Mouse (Mus musculus): Measurements from ENCODE around the gene Zfp865. TPM values are rescaled to one million over a fixed set of nuclear protein-coding genes. Genes with fewer than 3 reads are reported as not detected.
"Not testable (repeated sequence)": the region's sequence is repeated elsewhere in the genome, so short reads cannot be mapped to it uniquely, and the experiment has no call there.

Gene Zfp865
- total RNA-seq (2014; fragmentation: Nextera tagmentation) (15.2 and 18.2 TPM in 2 replicates), total RNA-seq (2017) (8.4 and 11.2 TPM in 2 replicates)

DNA sequence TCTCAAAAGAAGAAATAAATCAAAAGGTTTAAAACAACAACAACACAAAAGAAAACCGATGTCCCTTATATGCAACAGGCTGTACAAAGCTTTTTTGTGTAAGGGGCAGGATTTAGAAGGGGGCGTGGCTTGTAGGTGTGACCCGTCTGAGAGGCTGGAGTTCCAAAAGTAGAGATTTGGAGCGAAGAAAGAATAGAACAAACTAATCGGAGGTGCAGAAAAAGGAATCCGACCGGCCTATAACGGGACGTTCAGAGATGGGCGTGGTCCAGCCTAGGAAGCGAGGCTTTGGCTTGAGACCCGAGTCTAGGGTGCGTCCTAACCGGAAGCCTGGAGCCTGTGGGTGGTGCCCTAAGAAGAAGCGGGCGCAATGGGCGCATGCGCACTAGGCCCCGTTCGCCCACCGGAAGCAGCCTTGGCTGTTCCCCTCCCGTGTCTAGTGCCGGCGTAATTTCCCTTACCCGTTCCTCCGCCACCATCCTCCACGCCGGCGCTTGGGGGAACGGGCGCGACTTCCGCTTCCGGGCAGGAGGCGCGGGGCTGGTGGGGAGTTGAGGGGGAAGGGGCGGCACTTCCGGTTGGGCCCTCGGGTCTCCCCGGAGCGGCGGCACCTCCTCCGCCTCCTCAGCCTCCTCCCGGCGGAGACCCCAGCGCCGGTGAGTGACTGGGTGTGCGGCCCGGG lies at the start of gene Zfp865, which contains the start of gene Ccdc106:
TSS of gene Zfp865 (plus strand) at position 377 of the 682 bp plus-strand sequence.
TSS of gene Ccdc106 (plus strand) at position 554 of the 682 bp plus-strand sequence.
- ATAC-seq (replicated peaks; ENCODE audit: poor library complexity, severe bottlenecking) = peak; percentile 76

DNA sequence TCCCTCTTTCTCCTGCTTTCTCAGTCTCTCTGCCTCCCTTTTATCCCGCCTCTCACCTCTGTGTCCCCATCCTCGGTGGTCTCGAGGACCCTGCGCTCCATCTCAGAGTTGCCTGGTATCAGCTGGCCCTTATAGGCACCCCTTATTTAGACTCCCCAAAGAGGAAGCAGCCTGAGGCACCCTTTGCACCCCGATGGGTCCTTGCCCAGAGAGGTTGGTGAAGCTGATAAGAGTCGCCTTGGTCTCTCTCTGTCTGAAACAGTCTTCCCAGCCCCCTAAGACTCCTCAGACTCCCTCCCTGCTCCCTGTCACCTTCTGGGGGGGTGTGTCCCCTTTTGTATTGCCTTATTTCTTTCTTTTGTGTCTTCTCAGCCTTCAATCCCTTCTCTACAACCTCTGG lies 49.1 kb upstream of the Zfp865 start, which contains the start of gene Sbk3:
TSS of gene Sbk3 (minus strand) at position 101 of the 400 bp plus-strand sequence.
- no peak for ATAC-seq (replicated peaks; ENCODE audit: poor library complexity, severe bottlenecking)

DNA sequence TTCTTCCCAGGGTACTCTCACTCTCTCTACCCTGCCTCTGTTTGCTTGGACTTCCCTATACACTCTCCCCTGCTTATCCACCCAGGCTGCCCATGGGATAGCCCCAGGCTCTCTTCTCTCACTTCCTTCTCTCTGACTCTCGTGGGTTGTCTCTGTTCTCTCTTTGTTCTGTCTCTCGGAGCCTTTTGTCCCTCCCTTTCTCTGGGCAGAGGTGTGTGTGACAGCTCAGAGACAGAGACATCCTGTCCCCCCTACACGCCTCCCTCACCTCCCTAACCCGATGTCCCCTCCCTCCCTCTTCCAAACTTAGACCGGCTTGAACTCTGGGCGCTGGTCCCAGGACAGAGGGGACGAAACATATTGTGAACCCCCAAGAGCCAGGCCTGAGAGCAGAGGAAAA lies 48.5 kb upstream of the Zfp865 start:
- ATAC-seq (replicated peaks; ENCODE audit: poor library complexity, severe bottlenecking) = peak; percentile 71

DNA sequence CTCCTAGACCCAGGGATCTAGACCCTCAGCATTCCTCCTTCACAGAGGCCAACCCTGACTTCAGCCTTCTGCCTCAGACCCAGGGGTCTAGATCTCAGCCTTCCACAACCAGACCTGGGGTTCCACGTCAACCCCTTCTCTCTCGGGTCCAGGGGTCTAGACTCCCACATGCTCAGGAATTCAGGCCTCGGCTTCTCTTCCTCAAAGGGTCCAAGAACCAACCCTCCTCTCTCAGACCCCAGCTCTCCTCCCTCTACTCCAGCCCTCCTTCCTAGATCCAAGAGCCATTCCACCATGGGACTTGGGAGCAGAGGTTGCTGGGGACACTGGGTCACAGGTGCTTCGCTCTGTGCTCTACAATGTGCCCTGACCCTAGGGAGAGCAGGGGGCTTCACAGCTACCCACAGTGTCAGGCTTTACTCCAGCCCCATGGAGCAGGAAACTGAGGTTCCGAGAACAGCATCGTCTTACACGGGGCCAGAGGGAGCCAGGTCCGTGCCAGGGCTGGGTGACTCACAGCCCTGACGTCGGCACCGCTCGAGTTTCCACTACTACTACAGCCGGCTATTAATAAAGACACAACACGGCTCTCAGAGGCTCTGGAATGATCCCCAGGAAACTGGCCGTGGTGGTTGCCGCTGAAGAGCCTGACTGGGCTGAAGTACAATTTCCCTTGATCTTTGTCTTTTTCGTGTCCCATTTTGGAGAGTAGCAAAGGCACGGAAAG lies 47.7 kb upstream of the Zfp865 start:
- ATAC-seq (replicated peaks; ENCODE audit: poor library complexity, severe bottlenecking) = no peak

DNA sequence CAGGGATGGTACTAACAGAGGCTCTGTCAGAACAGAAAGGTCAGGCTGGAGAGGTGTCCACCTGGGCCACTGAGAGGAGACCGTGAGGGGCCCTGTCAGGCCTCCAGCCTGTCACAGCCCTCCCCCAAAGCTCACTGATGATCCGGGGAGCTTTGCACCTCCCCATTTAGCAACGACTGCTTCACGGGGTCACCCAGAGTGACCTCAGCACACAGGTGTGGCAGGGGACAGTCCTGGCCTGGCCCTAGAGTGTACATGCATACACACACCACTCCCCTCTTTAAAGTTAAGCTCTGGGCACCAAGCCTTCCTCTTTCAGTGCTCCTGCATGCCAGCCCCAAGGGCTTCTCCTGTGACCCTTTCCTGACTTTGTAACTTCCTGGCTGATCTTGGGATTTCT lies 44.7 kb upstream of the Zfp865 start:
- no peak for ATAC-seq (replicated peaks; ENCODE audit: poor library complexity, severe bottlenecking)

DNA sequence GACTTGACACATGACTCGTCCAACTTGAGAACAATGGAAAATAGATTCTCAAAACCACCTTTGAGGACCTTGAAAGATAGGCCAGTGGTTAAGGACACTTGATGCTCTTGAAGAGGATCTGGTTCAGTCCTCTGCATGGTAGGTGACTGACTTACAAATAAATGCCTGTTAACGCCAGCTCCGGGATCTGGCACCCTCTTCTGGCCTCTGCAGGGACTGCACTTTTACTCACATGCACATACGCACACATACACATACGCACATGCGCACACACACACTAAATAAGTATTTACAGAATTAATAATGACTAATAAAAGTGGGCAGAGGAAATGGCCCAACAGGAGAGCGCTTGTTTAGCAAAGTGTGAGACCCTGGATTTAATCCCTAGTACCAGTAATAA lies 43.3 kb upstream of the Zfp865 start:
- ATAC-seq (replicated peaks; ENCODE audit: poor library complexity, severe bottlenecking) = no peak

DNA sequence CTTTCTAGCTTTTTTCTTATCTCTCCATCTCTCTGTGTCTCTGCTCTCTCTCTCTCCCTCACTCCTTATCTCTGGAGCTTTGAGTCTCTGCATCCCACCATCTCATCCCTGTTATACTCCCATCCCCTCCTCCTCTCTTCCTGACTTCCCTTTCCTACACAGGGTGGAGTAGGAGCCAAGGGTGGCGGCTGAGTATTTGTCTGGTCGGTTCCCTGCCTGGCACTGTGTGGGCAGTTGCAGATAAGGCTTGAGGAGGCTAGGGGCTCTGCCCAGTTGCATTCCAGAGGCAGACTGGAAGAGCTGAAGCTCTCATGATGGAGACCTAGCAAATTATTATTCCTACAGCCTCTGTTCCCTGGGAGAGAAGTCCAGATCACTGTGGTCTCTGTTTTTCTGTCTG lies 31.9 kb upstream of the Zfp865 start:
- no peak for ATAC-seq (replicated peaks; ENCODE audit: poor library complexity, severe bottlenecking)

DNA sequence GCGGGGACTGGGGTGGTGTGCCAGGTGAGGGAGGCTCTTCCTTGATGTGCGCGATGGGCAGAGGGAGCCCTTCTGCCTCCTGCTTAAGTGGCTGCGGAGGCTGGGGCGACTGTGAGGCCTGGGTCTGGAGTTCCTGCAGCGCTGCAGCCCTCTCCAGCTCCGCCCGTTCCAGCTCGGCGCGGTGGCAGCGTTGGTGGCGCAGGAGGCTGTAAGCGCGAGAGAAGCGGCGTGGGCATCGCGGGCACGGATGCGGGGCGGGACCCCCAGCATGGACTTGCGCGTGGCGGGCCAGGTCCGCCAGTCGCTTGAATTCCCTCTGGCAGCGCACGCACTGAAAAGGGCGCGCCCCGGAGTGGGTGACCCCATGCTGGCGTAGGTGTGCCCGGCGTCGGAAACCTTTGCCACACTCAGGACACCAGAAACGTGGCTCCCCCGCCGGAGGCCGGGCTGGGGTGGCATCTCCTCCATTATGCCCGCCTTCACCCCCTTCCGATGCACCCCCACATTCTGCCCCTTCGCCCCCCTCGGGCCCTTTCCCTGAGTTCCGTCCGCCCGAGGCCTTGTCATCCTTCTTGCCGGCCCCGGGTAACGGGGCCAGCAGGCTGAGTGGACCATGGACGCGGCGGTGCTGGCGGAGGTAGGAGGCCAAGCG lies 26.7 kb upstream of the Zfp865 start:
- ATAC-seq (replicated peaks; ENCODE audit: poor library complexity, severe bottlenecking) = no peak

DNA sequence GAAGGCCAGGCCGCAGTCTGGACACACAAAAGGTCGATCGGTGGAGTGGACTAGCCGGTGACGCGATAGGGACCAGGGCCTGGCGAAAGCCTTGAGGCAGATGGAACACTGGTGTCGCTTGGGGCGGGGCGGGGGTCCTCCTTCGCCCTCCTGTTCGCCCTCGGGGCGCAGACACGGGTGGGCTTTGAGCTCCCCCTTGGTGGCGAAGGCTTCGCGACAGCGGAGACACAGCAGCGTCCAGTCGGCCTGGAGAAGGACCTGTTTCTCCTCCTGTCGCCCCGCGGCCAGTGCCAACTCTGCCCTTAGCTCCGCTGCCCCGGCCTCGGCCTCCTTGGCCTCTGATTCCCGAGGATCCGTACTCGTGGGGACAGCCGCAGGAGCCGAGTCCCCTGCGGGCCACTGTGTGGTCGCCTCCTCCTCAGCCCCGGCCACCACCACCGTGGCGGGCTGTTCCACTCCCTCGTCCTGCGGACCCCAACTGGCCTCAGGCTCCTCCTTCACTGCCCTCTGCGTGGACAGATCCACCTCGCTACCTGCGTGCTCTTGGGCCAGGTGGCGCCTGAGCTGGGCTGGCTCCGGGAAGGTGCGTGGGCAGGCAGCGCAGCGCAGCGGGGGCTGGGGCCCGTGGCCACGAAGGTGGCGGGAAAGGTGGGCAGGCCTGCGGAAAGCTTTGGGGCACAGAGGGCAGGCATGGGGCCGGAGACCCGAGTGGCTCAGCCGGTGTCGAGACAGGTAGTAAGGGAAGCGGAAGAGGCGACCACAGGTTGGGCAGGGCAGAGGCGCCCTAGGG lies 26.0 kb upstream of the Zfp865 start:
- ATAC-seq (replicated peaks; ENCODE audit: poor library complexity, severe bottlenecking) = no peak

DNA sequence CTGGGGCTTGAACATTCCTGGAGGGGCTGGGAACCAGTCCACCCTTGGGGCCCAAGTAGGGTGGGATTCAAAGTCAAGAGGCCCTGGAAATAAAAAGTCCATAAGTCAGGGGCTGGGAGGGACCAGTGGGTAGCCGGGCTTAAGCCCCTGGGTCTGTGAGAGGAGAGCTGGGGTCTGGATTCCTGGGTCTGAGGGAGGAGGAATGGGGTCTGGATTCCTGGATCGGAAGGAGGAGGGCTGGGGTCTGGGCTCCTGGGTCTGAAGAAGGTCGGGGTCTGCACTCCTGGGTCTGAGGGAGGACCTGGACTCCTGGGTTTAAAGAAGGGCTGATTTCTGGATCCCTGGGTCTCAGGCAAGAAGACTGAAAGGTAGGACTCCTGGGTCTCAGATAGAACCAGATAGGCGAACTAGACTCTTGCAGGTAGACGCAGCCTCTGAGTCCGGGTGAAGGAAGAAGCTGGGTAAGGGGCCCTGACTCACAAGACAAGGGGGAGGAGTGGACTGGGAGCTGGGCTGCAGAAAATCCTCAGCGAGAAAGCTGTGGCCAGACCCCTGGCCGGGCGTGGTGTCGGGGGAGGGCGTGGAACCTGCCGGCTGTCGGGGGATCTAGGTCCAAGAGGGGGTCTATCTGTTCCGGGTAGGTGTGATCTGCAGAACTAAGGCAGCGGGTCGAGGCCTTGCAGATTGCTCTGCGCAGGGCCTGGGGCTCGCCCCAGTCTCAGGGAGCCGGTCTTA lies 24.7 kb upstream of the Zfp865 start:
- peak; percentile 30 for ATAC-seq (replicated peaks; ENCODE audit: poor library complexity, severe bottlenecking)

DNA sequence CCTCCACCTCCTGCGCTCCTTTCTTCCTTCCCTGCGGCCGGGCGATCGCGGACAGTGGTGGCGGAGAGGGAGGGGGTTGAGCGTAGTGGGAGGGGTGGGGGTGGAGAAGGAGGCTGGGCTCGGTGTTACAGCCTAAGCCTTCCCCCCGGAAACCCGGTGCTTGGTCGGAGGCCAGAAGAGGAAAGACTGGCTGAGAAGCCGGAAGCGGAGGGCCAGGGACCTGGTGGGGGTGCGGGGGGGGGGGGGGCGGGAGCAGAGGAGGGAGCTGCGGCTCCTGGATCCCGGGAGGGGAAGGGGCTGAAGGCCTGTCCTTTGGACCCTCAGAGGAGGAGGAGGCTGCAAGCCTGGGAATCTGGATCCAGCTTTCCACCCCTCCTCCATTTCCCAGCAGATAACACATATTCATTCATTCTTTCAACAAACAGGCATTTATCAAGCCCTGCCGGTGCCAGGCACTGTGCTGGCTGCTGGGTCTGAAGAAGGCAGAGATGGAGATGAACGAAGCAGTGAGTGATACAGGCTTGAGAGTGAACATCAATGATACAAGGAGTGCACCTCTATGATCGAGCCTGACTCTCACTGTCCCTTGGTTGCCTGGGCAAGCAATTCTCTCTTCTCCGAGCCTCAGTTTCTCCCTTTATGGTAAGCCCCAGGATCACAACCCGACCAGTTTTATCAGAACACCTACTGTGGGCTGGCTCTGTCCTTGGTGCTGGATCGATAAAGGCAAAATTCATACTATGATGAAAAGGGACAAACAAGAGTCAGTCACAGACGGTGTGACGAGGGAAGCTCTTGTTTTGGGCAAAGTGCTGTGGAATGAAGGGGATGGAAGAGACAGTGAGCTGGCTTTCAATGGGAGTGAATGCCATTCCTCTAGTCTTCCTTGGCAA lies 23.9 kb upstream of the Zfp865 start, which contains the start of gene Zfp579:
TSS of gene Zfp579 (minus strand) at position 156 of the 893 bp plus-strand sequence.
- peak; percentile 90 for ATAC-seq (replicated peaks; ENCODE audit: poor library complexity, severe bottlenecking)

DNA sequence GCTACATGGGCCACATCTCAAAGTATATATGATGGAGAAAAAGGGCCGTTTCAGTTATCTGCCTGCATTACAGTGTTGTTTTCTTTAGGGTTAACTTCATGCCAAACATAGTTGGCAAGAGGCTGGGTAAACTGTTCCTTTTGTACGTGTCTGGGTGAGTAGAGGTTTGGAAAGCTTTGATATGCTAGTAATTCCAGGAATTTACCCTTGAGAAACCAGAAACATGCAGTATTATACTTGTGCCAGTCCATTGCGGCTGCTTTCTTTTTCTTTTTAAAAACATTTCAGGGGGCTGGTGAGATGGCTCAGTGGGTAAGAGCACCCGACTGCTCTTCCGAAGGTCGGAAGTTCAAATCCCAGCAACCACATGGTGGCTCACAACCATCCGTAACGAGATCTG lies 23.2 kb upstream of the Zfp865 start:
- no peak for ATAC-seq (replicated peaks; ENCODE audit: poor library complexity, severe bottlenecking)

DNA sequence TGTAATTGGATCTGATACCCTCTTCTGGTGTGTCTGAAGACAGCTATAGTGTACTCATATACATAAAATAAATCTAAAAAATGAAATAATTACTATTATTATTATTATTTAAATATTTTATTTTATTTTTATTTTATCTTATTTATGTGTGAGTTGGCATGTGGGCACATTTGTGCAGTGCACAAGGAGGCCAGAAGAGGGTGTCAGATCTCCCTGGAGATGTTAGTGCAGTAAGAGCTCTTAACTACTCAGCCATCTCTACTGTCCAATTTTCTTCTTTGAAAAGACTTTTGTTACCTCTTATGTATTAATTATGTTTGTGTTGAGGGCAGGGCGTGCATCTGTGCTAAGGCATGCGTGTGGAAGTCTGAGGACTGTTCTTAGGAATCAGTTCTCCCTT lies 20.3 kb upstream of the Zfp865 start:
- ATAC-seq (replicated peaks; ENCODE audit: poor library complexity, severe bottlenecking) = 0 out of 2 replicates have a peak, but pooled peaks have one; percentile 26

DNA sequence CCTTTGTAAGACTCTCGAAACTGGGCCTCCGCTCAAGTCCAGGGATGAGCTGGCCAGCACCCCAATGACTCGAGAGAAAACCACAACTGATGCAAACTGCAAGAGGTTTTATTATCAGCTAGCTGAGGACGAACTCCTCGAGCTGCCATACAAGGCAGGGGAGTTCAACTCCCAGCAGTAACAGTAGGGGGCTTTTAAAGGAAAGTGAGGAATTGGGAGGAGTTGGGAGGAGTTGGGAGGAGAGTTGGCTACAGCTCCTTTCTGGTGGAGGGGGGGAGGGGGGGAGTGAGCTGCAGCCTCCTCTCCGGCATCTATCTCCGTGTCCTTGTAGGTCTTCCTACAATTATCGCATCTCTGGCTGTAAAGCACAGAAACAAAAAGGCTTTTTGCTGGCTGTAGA lies 17.3 kb upstream of the Zfp865 start:
- not testable (repeated sequence) for ATAC-seq (replicated peaks; ENCODE audit: poor library complexity, severe bottlenecking)

DNA sequence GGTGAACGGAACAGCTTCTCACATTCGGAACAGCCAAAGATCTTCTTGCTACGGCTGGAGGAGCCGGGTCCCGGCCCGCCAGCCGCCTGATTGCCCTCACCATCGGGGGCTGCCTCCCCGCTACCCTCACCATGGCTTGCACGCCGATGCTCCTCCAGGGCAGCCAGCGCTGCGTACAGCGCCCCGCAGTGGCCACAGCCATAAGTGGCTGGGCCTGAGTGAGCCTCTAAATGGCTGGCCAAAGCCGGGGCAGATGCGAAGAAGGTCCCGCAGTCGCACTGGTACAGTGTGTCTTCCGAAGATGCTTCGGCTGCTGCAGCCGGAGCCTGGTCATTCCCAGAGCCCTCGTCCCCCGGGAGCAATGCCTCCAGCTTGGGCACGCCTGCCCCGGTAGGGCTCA lies 11.9 kb upstream of the Zfp865 start:
- peak; percentile 13; the same call in 1 of the 2 replicates for ATAC-seq (replicated peaks; ENCODE audit: poor library complexity, severe bottlenecking)

DNA sequence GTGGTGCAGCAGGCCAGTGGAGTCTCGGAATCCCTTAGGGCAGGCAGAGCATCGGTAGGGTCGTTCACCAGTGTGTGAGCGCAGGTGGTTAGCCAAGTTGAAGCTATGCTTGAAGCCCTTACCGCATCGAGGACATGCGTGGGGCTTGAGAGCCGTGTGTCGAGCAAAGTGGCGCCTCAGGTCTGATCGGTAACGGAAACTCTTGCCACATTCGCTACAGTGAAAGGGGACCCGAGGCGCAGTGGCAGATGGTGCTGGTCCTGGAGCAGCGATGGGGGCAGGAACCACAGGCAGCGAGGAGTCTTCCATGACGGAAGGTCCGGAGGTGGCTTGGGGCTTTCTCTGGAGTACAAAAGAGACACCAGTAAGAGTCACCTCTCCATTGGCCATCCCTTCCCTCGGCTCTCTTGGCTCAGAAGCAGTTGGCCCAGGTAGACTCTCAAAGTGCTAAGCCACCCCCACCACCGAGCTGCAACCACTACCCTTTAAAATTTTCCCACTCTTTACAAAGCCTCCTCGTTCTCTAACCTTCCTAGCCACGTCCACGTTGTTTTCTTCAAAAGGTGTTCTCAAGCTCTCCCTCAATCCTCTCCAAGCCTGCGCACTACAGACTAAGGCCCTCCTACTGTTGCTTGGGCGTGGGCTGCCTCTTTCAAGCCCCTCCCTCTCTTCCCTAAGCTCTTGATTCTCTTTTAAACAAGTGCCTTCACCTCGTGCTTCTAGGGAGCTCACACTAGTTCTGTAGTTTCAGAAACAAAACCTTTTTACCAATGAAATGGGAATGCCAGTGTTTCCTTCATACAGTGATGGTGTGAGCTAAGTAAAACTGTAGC lies 7.3 kb upstream of the Zfp865 start:
- no peak for ATAC-seq (replicated peaks; ENCODE audit: poor library complexity, severe bottlenecking)

DNA sequence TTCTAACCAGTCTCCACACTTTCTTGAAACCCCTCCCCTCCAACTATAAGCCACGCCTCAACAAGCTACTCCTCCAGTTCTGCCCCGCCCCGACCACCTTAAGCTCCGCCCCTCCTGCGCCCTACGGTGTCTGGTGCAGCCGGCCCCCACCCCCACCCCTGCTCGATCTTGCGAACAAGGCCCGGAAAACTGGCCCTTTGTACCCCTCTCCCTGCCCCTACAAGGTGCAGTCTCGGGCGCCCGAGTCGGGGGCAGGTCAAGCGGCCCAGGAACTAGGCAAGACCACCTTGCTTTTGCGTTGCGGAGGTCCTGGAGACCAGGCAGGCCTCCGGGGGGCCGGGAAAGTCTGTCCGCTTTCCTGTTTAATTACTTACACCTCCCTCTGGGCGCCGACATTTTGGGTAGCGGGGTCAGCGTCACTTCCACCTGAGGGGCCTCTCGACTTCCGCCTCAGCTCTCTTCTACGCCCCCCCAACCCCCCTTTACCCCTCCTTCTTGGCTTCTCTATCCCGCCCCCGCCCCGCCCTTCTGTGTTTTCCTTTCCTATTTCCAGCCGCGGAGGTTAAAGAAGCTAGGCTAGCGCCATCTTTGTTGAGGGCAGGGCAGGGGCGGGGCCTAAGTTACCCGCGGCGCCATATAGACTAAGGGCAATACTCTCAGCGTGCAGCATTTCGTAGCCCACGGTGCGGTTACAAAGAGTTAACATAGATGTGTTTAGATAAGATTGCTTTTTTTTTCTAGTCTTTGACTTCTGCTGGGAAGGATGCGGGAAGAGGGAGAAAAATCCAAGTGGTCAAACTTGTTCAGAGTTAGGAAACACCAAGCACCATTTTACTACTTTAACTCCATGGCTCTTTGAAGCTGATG lies 5.7 kb upstream of the Zfp865 start, which contains the start of the genes Zfp524 and Fiz1:
TSS of gene Zfp524 (plus strand) at position 165 of the 867 bp plus-strand sequence.
TSS of gene Fiz1 (minus strand) at position 447 of the 867 bp plus-strand sequence.
- peak; percentile 61 for ATAC-seq (replicated peaks; ENCODE audit: poor library complexity, severe bottlenecking)

Measured in granulocyte monocyte progenitor cell, adult 5-6 weeks (primary cell).